Mouse (Mus musculus) bone marrow, adult 2 months (tissue): ENCODE data around the gene Kntc1. TPM values are rescaled to one million over a fixed set of nuclear protein-coding genes. Genes with fewer than 3 reads are reported as not detected.

ENCODE experiments used
- H3K27ac ChIP-seq: fragments of 200-500 bp; 2 replicates; pipeline ENCODE4 v1.5.1; 2012; ENCODE audit warnings: low read depth, mild to moderate bottlenecking, control low read depth, inconsistent platforms, low read length; ENCODE audit not compliant: control insufficient read depth, poor library complexity, insufficient read depth
- H3K4me1 ChIP-seq: fragments of 200-500 bp; 2 replicates; pipeline ENCODE4 v1.6.1; 2011; ENCODE audit warnings: low read length; ENCODE audit not compliant: control insufficient read depth, insufficient read depth
- H3K4me3 ChIP-seq: fragments of 200-500 bp; replicated peaks from 2 replicates; pipeline ENCODE3; 2011; ENCODE audit warnings: mild to moderate bottlenecking, low read depth, low read length, control low read depth; ENCODE audit not compliant: control insufficient read depth
- CTCF ChIP-seq: fragments of 200-500 bp; IDR thresholded peaks from 2 replicates; pipeline ENCODE4 v1.5.1; 2011; ENCODE audit warnings: low read length, control low read depth; ENCODE audit not compliant: control insufficient read depth, insufficient read depth
- POLR2A ChIP-seq: fragments of 200-500 bp; IDR thresholded peaks from 2 replicates; pipeline ENCODE4 v1.6.1; 2011; ENCODE audit warnings: low read depth, mild to moderate bottlenecking, control low read depth, low read length, borderline replicate concordance; ENCODE audit not compliant: control insufficient read depth
- WGBS: fragments of 180-500 bp; shearing (Covaris S2); methylation state at CpG from one replicate; pipeline ENCODE4 v1.1.7; 2018; 5-methylcytosine and 5-hydroxymethylcytosine counted together
- polyA plus RNA-seq: library from polyadenylated mRNA; stranded (reverse); fragments of >200 nt; gene quantifications from 2 replicates; pipeline ENCODE4 v1.2.4, GENCODE M21; 2011; ENCODE audit warnings: low replicate concordance; ENCODE audit not compliant: missing spikeins, insufficient read depth, insufficient read length

Gene Kntc1
- polyA plus RNA-seq, 1 experiment = 35.7 TPM

GRCm38 (mm10) chr5:123781864-123782263 lies 32.3 kb downstream of the Kntc1 start:
- no peak overlapping the region for H3K4me3 ChIP-seq
- 88% methylated on average over 4 of the region's 4 CpGs for WGBS
- TF ChIP-seq CTCF (no peak), POLR2A (no peak)
- no peaks in the 10 kb centered on the region for H3K4me1 ChIP-seq
- no peak overlapping the region for H3K27ac ChIP-seq

- 91% methylated on average over 7 of the region's 7 CpGs for WGBS
- no peak overlapping the region for H3K27ac ChIP-seq
- no peaks in the 10 kb centered on the region for H3K4me1 ChIP-seq
- TF ChIP-seq POLR2A (no peak), CTCF (no peak)
- no peak overlapping the region for H3K4me3 ChIP-seq
These were observed 39.5 kb downstream of the Kntc1 start for GRCm38 (mm10) chr5:123788976-123789375.

GRCm38 (mm10) chr5:123793081-123793480 lies 43.6 kb downstream of the Kntc1 start:
- WGBS = 90% methylated on average over 2 of the region's 2 CpGs
- no peak overlapping the region for H3K4me3 ChIP-seq
- no peak overlapping the region for H3K27ac ChIP-seq
- no peak for TF ChIP-seq POLR2A
- no peak for TF ChIP-seq CTCF
- no peaks in the 10 kb centered on the region for H3K4me1 ChIP-seq

- H3K4me3 ChIP-seq = no peak overlapping the region
- WGBS = 97% methylated on average over 11 of the region's 11 CpGs
- no peak overlapping the region for H3K27ac ChIP-seq
- no peaks in the 10 kb centered on the region for H3K4me1 ChIP-seq
- TF ChIP-seq POLR2A = no peak
- TF ChIP-seq CTCF = no peak
These were observed 56.8 kb downstream of the Kntc1 start for GRCm38 (mm10) chr5:123806334-123806733.

- H3K4me1 ChIP-seq = no peaks in the 10 kb centered on the region
- H3K4me3 ChIP-seq = no peak overlapping the region
- 93% methylated on average over 5 of the region's 5 CpGs for WGBS
- TF ChIP-seq POLR2A (no peak), CTCF (no peak)
- H3K27ac ChIP-seq = no peak overlapping the region
These were observed 59.0 kb downstream of the Kntc1 start for GRCm38 (mm10) chr5:123808541-123808940.

GRCm38 (mm10) chr5:123809156-123809555 lies 59.6 kb downstream of the Kntc1 start:
- WGBS = 91% methylated on average over 13 of the region's 13 CpGs
- TF ChIP-seq POLR2A (no peak), CTCF (no peak)
- H3K4me3 ChIP-seq = no peak overlapping the region
- no peaks in the 10 kb centered on the region for H3K4me1 ChIP-seq
- H3K27ac ChIP-seq = no peak overlapping the region

- H3K4me3 ChIP-seq = no peak overlapping the region
- H3K27ac ChIP-seq = no peak overlapping the region
- no peaks in the 10 kb centered on the region for H3K4me1 ChIP-seq
- 71% methylated on average over 7 of the region's 7 CpGs for WGBS
- no peak for TF ChIP-seq CTCF
- TF ChIP-seq POLR2A = no peak
These were observed 67.4 kb downstream of the Kntc1 start for GRCm38 (mm10) chr5:123816891-123817290.

GRCm38 (mm10) chr5:123818941-123819577 lies 69.5 kb downstream of the Kntc1 start:
- TF ChIP-seq POLR2A (no peak), CTCF (no peak)
- H3K4me3 ChIP-seq = no peak overlapping the region
- H3K4me1 ChIP-seq = no peaks in the 10 kb centered on the region
- 92% methylated on average over 19 of the region's 19 CpGs for WGBS
- H3K27ac ChIP-seq = no peak overlapping the region
